Mouse (Mus musculus): ENCODE data around the gene Ttc32. TPM values are rescaled to one million over a fixed set of nuclear protein-coding genes. Genes with fewer than 3 reads are reported as not detected.

Ttc32 gene
- polyA plus RNA-seq, 1 experiment from 2014 or later, result 16.2 TPM

GRCm38 (mm10) chr12:9029506-9029887 lies 300 bp upstream of the Ttc32 start:
- Histone ChIP-seq H3K4me3 (ENCODE audit: inconsistent target) (peak overlapping the region; percentile 55), H3K36me3 (ENCODE audit: inconsistent target) (no peaks in the 10 kb centered on the region), H3K79me2 (ENCODE audit: inconsistent target) (no peaks in the 10 kb centered on the region; the same call in 1 of the 2 replicates), H3K27ac (peak overlapping the region; percentile 86)
- 8% methylated on average over 4 of the region's 4 CpGs for WGBS (ENCODE audit: missing documents)

GRCm38 (mm10) chr12:9031166-9031565 lies 1.4 kb downstream of the Ttc32 start:
- peak overlapping the region; percentile 55 for H3K4me3 ChIP-seq (ENCODE audit: inconsistent target)
- H3K27ac ChIP-seq, result peak overlapping the region; percentile 86
- H3K79me2 ChIP-seq (ENCODE audit: inconsistent target), result no peaks in the 10 kb centered on the region; the same call in 1 of the 2 replicates
- 40% methylated on average over 8 of the region's 8 CpGs for WGBS (ENCODE audit: missing documents)
- H3K36me3 ChIP-seq (ENCODE audit: inconsistent target), result no peaks in the 10 kb centered on the region

GRCm38 (mm10) chr12:9033140-9033539 lies 3.3 kb downstream of the Ttc32 start:
- H3K36me3 ChIP-seq (ENCODE audit: inconsistent target), result no peaks in the 10 kb centered on the region
- H3K4me3 ChIP-seq (ENCODE audit: inconsistent target), result no peak overlapping the region

GRCm38 (mm10) chr12:9036409-9036808 lies 6.6 kb downstream of the Ttc32 start:
- Histone ChIP-seq H3K36me3 (ENCODE audit: inconsistent target) (peaks cover 5% of the 10 kb centered on the region; the same call in 1 of the 2 replicates), H3K4me3 (ENCODE audit: inconsistent target) (no peak overlapping the region), H3K27ac (no peak overlapping the region), H3K79me2 (ENCODE audit: inconsistent target) (no peaks in the 10 kb centered on the region; the same call in 1 of the 2 replicates)
- WGBS (ENCODE audit: missing documents), result 94% methylated on average over 9 of the region's 9 CpGs

More at GRCm38 (mm10) chr12:9033140-9033539, 3.3 kb downstream of the Ttc32 start:
- no peaks in the 10 kb centered on the region; the same call in 1 of the 2 replicates for H3K79me2 ChIP-seq (ENCODE audit: inconsistent target)
- no peak overlapping the region for H3K27ac ChIP-seq

GRCm38 (mm10) chr12:9040177-9040576 lies 10.4 kb downstream of the Ttc32 start:
- peaks cover 13% of the 10 kb centered on the region; the same call in 1 of the 2 replicates for H3K36me3 ChIP-seq (ENCODE audit: inconsistent target)
- WGBS (ENCODE audit: missing documents), result 82% methylated on average over 5 of the region's 5 CpGs
- no peak overlapping the region for H3K27ac ChIP-seq
- no peaks in the 10 kb centered on the region for H3K79me2 ChIP-seq (ENCODE audit: inconsistent target)
- no peak overlapping the region for H3K4me3 ChIP-seq (ENCODE audit: inconsistent target)

- peaks cover 13% of the 10 kb centered on the region; the same call in 1 of the 2 replicates for H3K36me3 ChIP-seq (ENCODE audit: inconsistent target)
- H3K79me2 ChIP-seq (ENCODE audit: inconsistent target), result no peaks in the 10 kb centered on the region
- no peak overlapping the region for H3K4me3 ChIP-seq (ENCODE audit: inconsistent target)
- WGBS (ENCODE audit: missing documents), result 88% methylated on average over 7 of the region's 7 CpGs
- no peak overlapping the region for H3K27ac ChIP-seq
Measured at GRCm38 (mm10) chr12:9040686-9041085, 10.9 kb downstream of the Ttc32 start.

- WGBS (ENCODE audit: missing documents), result 92% methylated on average over 5 of the region's 5 CpGs
- no peak overlapping the region for H3K4me3 ChIP-seq (ENCODE audit: inconsistent target)
- H3K79me2 ChIP-seq (ENCODE audit: inconsistent target), result no peaks in the 10 kb centered on the region
- no peak overlapping the region for H3K27ac ChIP-seq
- peaks cover 13% of the 10 kb centered on the region; the same call in 1 of the 2 replicates for H3K36me3 ChIP-seq (ENCODE audit: inconsistent target)
Measured at GRCm38 (mm10) chr12:9042316-9042715, 12.5 kb downstream of the Ttc32 start.

- Histone ChIP-seq H3K36me3 (ENCODE audit: inconsistent target) (peaks cover 13% of the 10 kb centered on the region; the same call in 1 of the 2 replicates), H3K79me2 (ENCODE audit: inconsistent target) (no peaks in the 10 kb centered on the region), H3K4me3 (ENCODE audit: inconsistent target) (no peak overlapping the region), H3K27ac (no peak overlapping the region)
- 96% methylated on average over 3 of the region's 3 CpGs for WGBS (ENCODE audit: missing documents)
Measured at GRCm38 (mm10) chr12:9042759-9043158, 13.0 kb downstream of the Ttc32 start.

GRCm38 (mm10) chr12:9044666-9045065 lies 14.9 kb downstream of the Ttc32 start:
- 93% methylated on average over 7 of the region's 7 CpGs for WGBS (ENCODE audit: missing documents)
- H3K4me3 ChIP-seq (ENCODE audit: inconsistent target), result no peak overlapping the region
- H3K36me3 ChIP-seq (ENCODE audit: inconsistent target), result peaks cover 13% of the 10 kb centered on the region; the same call in 1 of the 2 replicates
- H3K79me2 ChIP-seq (ENCODE audit: inconsistent target), result no peaks in the 10 kb centered on the region
- no peak overlapping the region for H3K27ac ChIP-seq

GRCm38 (mm10) chr12:9046674-9047073 lies 16.9 kb downstream of the Ttc32 start:
- 85% methylated on average over 4 of the region's 4 CpGs for WGBS (ENCODE audit: missing documents)
- Histone ChIP-seq H3K27ac (no peak overlapping the region), H3K4me3 (ENCODE audit: inconsistent target) (no peak overlapping the region), H3K79me2 (ENCODE audit: inconsistent target) (no peaks in the 10 kb centered on the region), H3K36me3 (ENCODE audit: inconsistent target) (peaks cover 9% of the 10 kb centered on the region; the same call in 1 of the 2 replicates)

- Histone ChIP-seq H3K4me3 (ENCODE audit: inconsistent target) (no peak overlapping the region), H3K79me2 (ENCODE audit: inconsistent target) (no peaks in the 10 kb centered on the region), H3K27ac (no peak overlapping the region), H3K36me3 (ENCODE audit: inconsistent target) (peaks cover 5% of the 10 kb centered on the region; the same call in 1 of the 2 replicates)
- 64% methylated on average over 7 of the region's 8 CpGs for WGBS (ENCODE audit: missing documents)
Measured at GRCm38 (mm10) chr12:9048090-9048489, 18.3 kb downstream of the Ttc32 start.

- no peak overlapping the region for H3K4me3 ChIP-seq (ENCODE audit: inconsistent target)
- H3K27ac ChIP-seq, result no peak overlapping the region
- WGBS (ENCODE audit: missing documents), result 11% methylated on average over 5 of the region's 6 CpGs
- no peaks in the 10 kb centered on the region for H3K36me3 ChIP-seq (ENCODE audit: inconsistent target)
- no peaks in the 10 kb centered on the region for H3K79me2 ChIP-seq (ENCODE audit: inconsistent target)
Measured at GRCm38 (mm10) chr12:9050824-9051223, 21.0 kb downstream of the Ttc32 start.

- Histone ChIP-seq H3K27ac (no peak overlapping the region), H3K79me2 (ENCODE audit: inconsistent target) (no peaks in the 10 kb centered on the region), H3K36me3 (ENCODE audit: inconsistent target) (no peaks in the 10 kb centered on the region), H3K4me3 (ENCODE audit: inconsistent target) (no peak overlapping the region)
- WGBS (ENCODE audit: missing documents), result 60% methylated on average over 7 of the region's 8 CpGs
Measured at GRCm38 (mm10) chr12:9052075-9052829, 22.5 kb downstream of the Ttc32 start.

GRCm38 (mm10) chr12:9053345-9053744 lies 23.5 kb downstream of the Ttc32 start:
- Histone ChIP-seq H3K4me3 (ENCODE audit: inconsistent target) (no peak overlapping the region), H3K79me2 (ENCODE audit: inconsistent target) (no peaks in the 10 kb centered on the region), H3K36me3 (ENCODE audit: inconsistent target) (no peaks in the 10 kb centered on the region), H3K27ac (no peak overlapping the region)
- WGBS (ENCODE audit: missing documents), result 87% methylated on average over 7 of the region's 7 CpGs

GRCm38 (mm10) chr12:9054012-9054411 lies 24.2 kb downstream of the Ttc32 start:
- 72% methylated on average over 2 of the region's 2 CpGs for WGBS (ENCODE audit: missing documents)
- Histone ChIP-seq H3K36me3 (ENCODE audit: inconsistent target) (no peaks in the 10 kb centered on the region), H3K27ac (no peak overlapping the region), H3K79me2 (ENCODE audit: inconsistent target) (no peaks in the 10 kb centered on the region), H3K4me3 (ENCODE audit: inconsistent target) (no peak overlapping the region)
